Mouse (Mus musculus): ENCODE measurements around the gene Pip5k1b. TPM values are rescaled to one million over a fixed set of nuclear protein-coding genes. Genes with fewer than 3 reads are reported as not detected.

Gene Pip5k1b
- 10 to 100 TPM; 28.9 to 29.9 TPM for total RNA-seq (2021)
- long read RNA-seq, experiment 1, transcript Pip5k1b-201 (15 exons, 2,573 nt) = major isoform, 21 of 29 reads
- long read RNA-seq, experiment 1, partial matches to known transcripts = 2 of 29 reads
- long read RNA-seq, experiment 1, other reads (novel, unspliced or antisense) = 6 of 29 reads
- long read RNA-seq, experiment 2, transcript Pip5k1b-201 (15 exons, 2,573 nt) = major isoform, 12 of 17 reads
- long read RNA-seq, experiment 2, partial matches to known transcripts = 2 of 17 reads
- long read RNA-seq, experiment 2, other reads (novel, unspliced or antisense) = 3 of 17 reads

GRCm38 (mm10) chr19:24555466-24555903 is at the start of gene Pip5k1b:
Pip5k1b (minus strand) TSS chr19:24555872.
- Histone ChIP-seq H3K27ac (peak within 1 kb of the TSS; percentile 75), H3K4me3 (peak within 1 kb of the TSS; percentile 70)
- no peak; the same call in none of the 2 replicates for TF ChIP-seq CTCF (IDR thresholded peaks at IDR 0.05)
- intact Hi-C loops (cut with DNase I) = loop anchor here (5.0 kb wide), 1 partner anchor 273 kb away; the partner anchor contains the start of gene Fxn
- peak; percentile 30 to 41 for DNase-seq (ENCODE audit: extremely low spot score in 1 of 2, low spot score in 2 of 2)

- intact Hi-C loops (cut with DNase I) = no loop called here
- no peak for DNase-seq (ENCODE audit: extremely low spot score in 1 of 2, low spot score in 2 of 2)
- no peak overlapping the region for H3K4me3 ChIP-seq
- H3K27ac ChIP-seq = no peak overlapping the region
- no peak for TF ChIP-seq CTCF (IDR thresholded peaks at IDR 0.05)
Measured at GRCm38 (mm10) chr19:24604105-24604504, 48.4 kb upstream of the Pip5k1b start.

- intact Hi-C loops (cut with DNase I) = no loop called here
- H3K4me3 ChIP-seq = no peak overlapping the region
- DNase-seq (ENCODE audit: extremely low spot score in 1 of 2, low spot score in 2 of 2) = no peak
- H3K27ac ChIP-seq = no peak overlapping the region
- no peak for TF ChIP-seq CTCF (IDR thresholded peaks at IDR 0.05)
Measured at GRCm38 (mm10) chr19:24603431-24603830, 47.8 kb upstream of the Pip5k1b start.

- H3K27ac ChIP-seq = no peak overlapping the region
- intact Hi-C loops (cut with DNase I) = no loop called here
Measured at GRCm38 (mm10) chr19:24586726-24587125, 31.1 kb upstream of the Pip5k1b start.

GRCm38 (mm10) chr19:24585171-24585570 is 29.5 kb upstream of the Pip5k1b start:
- no peak for TF ChIP-seq CTCF (IDR thresholded peaks at IDR 0.05)
- Histone ChIP-seq H3K4me3 (no peak overlapping the region), H3K27ac (no peak overlapping the region)
- intact Hi-C loops (cut with DNase I) = no loop called here
- no peak for DNase-seq (ENCODE audit: extremely low spot score in 1 of 2, low spot score in 2 of 2)

More at GRCm38 (mm10) chr19:24586726-24587125, 31.1 kb upstream of the Pip5k1b start:
- no peak for TF ChIP-seq CTCF (IDR thresholded peaks at IDR 0.05)
- H3K4me3 ChIP-seq = no peak overlapping the region
- no peak for DNase-seq (ENCODE audit: extremely low spot score in 1 of 2, low spot score in 2 of 2)

- peak overlapping the region; percentile 58 for H3K27ac ChIP-seq
- intact Hi-C loops (cut with DNase I) = no loop called here
- DNase-seq (ENCODE audit: extremely low spot score in 1 of 2, low spot score in 2 of 2) = no peak
- H3K4me3 ChIP-seq = no peak overlapping the region
- no peak for TF ChIP-seq CTCF (IDR thresholded peaks at IDR 0.05)
Measured at GRCm38 (mm10) chr19:24583956-24584355, 28.3 kb upstream of the Pip5k1b start.

- no peak overlapping the region for H3K4me3 ChIP-seq
- TF ChIP-seq CTCF (IDR thresholded peaks at IDR 0.05) = no peak
- intact Hi-C loops (cut with DNase I) = no loop called here
- no peak for DNase-seq (ENCODE audit: extremely low spot score in 1 of 2, low spot score in 2 of 2)
- H3K27ac ChIP-seq = no peak overlapping the region
Measured at GRCm38 (mm10) chr19:24576125-24576524, 20.5 kb upstream of the Pip5k1b start.

GRCm38 (mm10) chr19:24571756-24572181 is 16.1 kb upstream of the Pip5k1b start:
- Histone ChIP-seq H3K27ac (no peak overlapping the region), H3K4me3 (no peak overlapping the region)
- no peak for TF ChIP-seq CTCF (IDR thresholded peaks at IDR 0.05)
- no peak for DNase-seq (ENCODE audit: extremely low spot score in 1 of 2, low spot score in 2 of 2)
- intact Hi-C loops (cut with DNase I) = no loop called here

GRCm38 (mm10) chr19:24570969-24571368 is 15.3 kb upstream of the Pip5k1b start:
- intact Hi-C loops (cut with DNase I) = no loop called here
- no peak overlapping the region for H3K27ac ChIP-seq
- TF ChIP-seq CTCF (IDR thresholded peaks at IDR 0.05) = no peak
- no peak overlapping the region for H3K4me3 ChIP-seq
- no peak for DNase-seq (ENCODE audit: extremely low spot score in 1 of 2, low spot score in 2 of 2)

GRCm38 (mm10) chr19:24557456-24557855 is 1.8 kb upstream of the Pip5k1b start:
- Histone ChIP-seq H3K4me3 (no peak overlapping the region), H3K27ac (no peak overlapping the region)
- intact Hi-C loops (cut with DNase I) = loop anchor here (5.0 kb wide), 1 partner anchor 275 kb away; the partner anchor contains the start of gene Fxn
- peak; percentile 13; the same call in 1 of the 2 replicates for TF ChIP-seq CTCF (IDR thresholded peaks at IDR 0.05)
- no peak for DNase-seq (ENCODE audit: extremely low spot score in 1 of 2, low spot score in 2 of 2)

- DNase-seq (ENCODE audit: extremely low spot score in 1 of 2, low spot score in 2 of 2) = no peak
- no peak; the same call in 1 of the 2 replicates for TF ChIP-seq CTCF (IDR thresholded peaks at IDR 0.05)
- Histone ChIP-seq H3K27ac (no peak overlapping the region), H3K4me3 (peak overlapping the region; percentile 70)
- intact Hi-C loops (cut with DNase I) = loop anchor here (1.0 to 5.0 kb wide), 3 partner anchors 79 to 274 kb away; partner anchors contain the start of genes Fam122a and Fxn
Measured at GRCm38 (mm10) chr19:24556585-24556966, 904 bp upstream of the Pip5k1b start.

- Histone ChIP-seq H3K4me3 (peak overlapping the region; percentile 70), H3K27ac (peak overlapping the region; percentile 74; the same call in 1 of the 2 replicates)
- intact Hi-C loops (cut with DNase I) = loop anchor here (1.0 to 5.0 kb wide), 3 partner anchors 79 to 274 kb away; partner anchors contain the start of genes Fam122a and Fxn
- peak; percentile 54 to 66 for DNase-seq (ENCODE audit: extremely low spot score in 1 of 2, low spot score in 2 of 2)
- TF ChIP-seq CTCF (IDR thresholded peaks at IDR 0.05) = no peak; the same call in 1 of the 2 replicates
Measured at GRCm38 (mm10) chr19:24555904-24556584, 372 bp upstream of the Pip5k1b start.
